Mouse (Mus musculus) intestine, postnatal 0 days (tissue): ENCODE measurements around the gene Nudt8. TPM values are rescaled to one million over a fixed set of nuclear protein-coding genes. Genes with fewer than 3 reads are reported as not detected.

Source experiments
- ATAC-seq: fragments of 200-750 bp; cut with Nextera tagmentation; 2 replicates; pipeline ENCODE4 v1.8.0; 2017; ENCODE audit warnings: mild to moderate bottlenecking, moderate TSS enrichment, moderate library complexity
- H3K27ac ChIP-seq: fragments of 300-500 bp; sonication (generic); 2 replicates; pipeline ENCODE4 v1.5.1; 2014; ENCODE audit warnings: mild to moderate bottlenecking, low read depth, low read length, moderate library complexity
- H3K27me3 ChIP-seq: fragments of 300-500 bp; sonication (generic); replicated peaks from 2 replicates; pipeline ENCODE4 v1.6.1; 2014; ENCODE audit warnings: low read length, mixed read lengths; ENCODE audit not compliant: control insufficient read depth, insufficient read depth
- H3K36me3 ChIP-seq: fragments of 300-500 bp; sonication (generic); 2 replicates; pipeline ENCODE4 v1.6.1; 2014; ENCODE audit warnings: mild to moderate bottlenecking, moderate library complexity; ENCODE audit not compliant: control insufficient read depth, insufficient read depth
- H3K4me1 ChIP-seq: fragments of 300-500 bp; sonication (generic); replicated peaks from 2 replicates; pipeline ENCODE4 v1.6.1; 2014; ENCODE audit warnings: antibody characterized with exemption, low read length, mixed read lengths; ENCODE audit not compliant: control insufficient read depth, insufficient read depth
- H3K4me2 ChIP-seq: fragments of 300-500 bp; sonication (generic); replicated peaks from 2 replicates; pipeline ENCODE4 v1.6.1; 2014; ENCODE audit warnings: low read depth, mild to moderate bottlenecking, moderate library complexity
- H3K4me3 ChIP-seq: fragments of 300-500 bp; sonication (generic); 2 replicates; pipeline ENCODE4 v1.5.1; 2014; ENCODE audit warnings: low read depth, low read length
- H3K9ac ChIP-seq: fragments of 300-500 bp; sonication (generic); 2 replicates; pipeline ENCODE4 v1.6.1; 2014; ENCODE audit warnings: mild to moderate bottlenecking, low read depth, low read length
- H3K9me3 ChIP-seq: fragments of 300-500 bp; sonication (generic); 2 replicates; pipeline ENCODE4 v1.6.1; 2016; ENCODE audit warnings: mixed run types; ENCODE audit not compliant: control insufficient read depth
- CTCF ChIP-seq: sonication (generic); IDR thresholded peaks from 2 replicates; pipeline ENCODE4 v1.5.1; 2016; ENCODE audit warnings: low read depth, mild to moderate bottlenecking, control low read depth, antibody characterized with exemption, moderate library complexity
- WGBS: fragments of 180-500 bp; shearing (Covaris S2); extraction: QIAGEN DNeasy Blood & Tissue Kit; methylation state at CpG from one replicate; pipeline ENCODE4 v1.1.7; 2014; 5-methylcytosine and 5-hydroxymethylcytosine counted together
- polyA plus RNA-seq: library from polyadenylated mRNA; unstranded; fragments of >200 nt; fragmentation: Nextera tagmentation; extraction: Ambion mirVana; gene quantifications from 2 replicates; pipeline ENCODE4 v1.2.1, GENCODE M21; 2015

Gene Nudt8
- polyA plus RNA-seq, 1 experiment from 2014 or later = 31.7 TPM

GRCm38 (mm10) chr19:4003112-4003511 lies 2.7 kb downstream of the Nudt8 start, which contains the start of gene Doc2g:
Gene Doc2g, plus strand, starts transcription at chr19:4003313.
- Histone ChIP-seq H3K4me3 (no peak within 1 kb of the TSS), H3K4me2 (no peak within 1 kb of the TSS), H3K36me3 (peaks cover 29% of the 10 kb centered on the region), H3K9ac (no peak within 1 kb of the TSS), H3K27me3 (no peaks in the 10 kb centered on the region), H3K9me3 (no peaks in the 10 kb centered on the region), H3K27ac (no peak within 1 kb of the TSS), H3K4me1 (peaks cover 7% of the 10 kb centered on the region; the same call in 1 of the 2 replicates)
- no peak for TF ChIP-seq CTCF
- no peak for ATAC-seq
- WGBS = 55% methylated on average over 1 of the region's 1 CpGs

GRCm38 (mm10) chr19:4003641-4004040 lies 3.3 kb downstream of the Nudt8 start:
- peaks cover 35% of the 10 kb centered on the region for H3K36me3 ChIP-seq
- no peak overlapping the region for H3K4me3 ChIP-seq
- TF ChIP-seq CTCF = no peak
- H3K27me3 ChIP-seq = no peaks in the 10 kb centered on the region
- 73% methylated on average over 12 of the region's 12 CpGs for WGBS
- ATAC-seq = no peak
- H3K4me2 ChIP-seq = no peak overlapping the region
- no peak overlapping the region for H3K9ac ChIP-seq
- H3K9me3 ChIP-seq = no peaks in the 10 kb centered on the region
- H3K4me1 ChIP-seq = peaks cover 7% of the 10 kb centered on the region; the same call in 1 of the 2 replicates
- no peak overlapping the region for H3K27ac ChIP-seq

GRCm38 (mm10) chr19:4004331-4004730 lies 4.0 kb downstream of the Nudt8 start:
- 88% methylated on average over 15 of the region's 15 CpGs for WGBS
- peaks cover 6% of the 10 kb centered on the region; the same call in 1 of the 2 replicates for H3K4me1 ChIP-seq

DNA sequence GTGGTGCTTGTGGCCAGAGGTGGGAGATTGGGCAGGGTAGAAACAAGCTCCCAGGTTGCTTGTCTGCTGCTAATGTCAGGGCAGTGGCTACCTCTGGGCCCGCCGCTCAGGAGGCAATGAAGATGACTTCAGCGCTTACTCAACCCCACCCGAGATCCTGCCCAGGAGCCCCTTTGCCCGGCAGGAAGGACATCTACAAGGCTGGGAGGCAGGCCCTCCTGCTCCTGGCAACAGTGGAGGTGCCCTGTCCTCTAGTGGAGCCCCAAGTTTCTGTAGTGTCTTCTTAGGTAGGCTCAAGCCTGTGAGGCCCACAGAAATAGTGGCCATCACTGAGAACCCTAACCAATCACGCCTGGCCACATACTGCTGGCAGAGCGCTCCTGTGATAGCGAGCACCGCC lies 4.7 kb downstream of the Nudt8 start:
- H3K4me3 ChIP-seq = no peak overlapping the region
- 81% methylated on average over 9 of the region's 9 CpGs for WGBS
- H3K27me3 ChIP-seq = no peaks in the 10 kb centered on the region
- H3K36me3 ChIP-seq = peaks cover 49% of the 10 kb centered on the region
- TF ChIP-seq CTCF = no peak
- no peak for ATAC-seq
- H3K9me3 ChIP-seq = no peaks in the 10 kb centered on the region
- H3K9ac ChIP-seq = no peak overlapping the region
- H3K4me1 ChIP-seq = peaks cover 4% of the 10 kb centered on the region; the same call in 1 of the 2 replicates
- H3K4me2 ChIP-seq = no peak overlapping the region
- no peak overlapping the region for H3K27ac ChIP-seq

More at GRCm38 (mm10) chr19:4004331-4004730, 4.0 kb downstream of the Nudt8 start:
- Histone ChIP-seq H3K9ac (no peak overlapping the region), H3K27ac (no peak overlapping the region), H3K36me3 (peaks cover 42% of the 10 kb centered on the region), H3K4me3 (no peak overlapping the region), H3K9me3 (no peaks in the 10 kb centered on the region), H3K4me2 (no peak overlapping the region), H3K27me3 (no peaks in the 10 kb centered on the region)
- no peak for ATAC-seq
- TF ChIP-seq CTCF = no peak

DNA sequence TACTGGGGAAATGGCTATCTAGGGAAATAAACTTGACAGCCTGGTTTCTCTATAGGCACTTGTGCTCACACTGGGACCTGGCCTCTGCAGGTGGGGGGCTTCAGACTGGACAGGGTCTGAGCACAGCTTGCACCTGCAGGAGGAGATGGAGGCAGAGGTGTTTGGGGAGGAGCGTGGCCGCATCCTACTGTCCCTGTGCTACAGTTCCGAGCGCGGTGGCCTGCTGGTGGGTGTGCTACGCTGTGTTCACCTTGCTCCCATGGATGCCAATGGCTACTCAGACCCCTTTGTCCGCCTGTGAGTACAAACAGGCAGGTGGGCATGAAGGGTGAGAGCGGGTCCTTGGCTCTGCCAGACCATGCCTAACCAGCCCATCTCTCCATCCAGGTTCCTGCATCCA lies 5.6 kb downstream of the Nudt8 start:
- no peaks in the 10 kb centered on the region for H3K9me3 ChIP-seq
- TF ChIP-seq CTCF = no peak
- H3K27ac ChIP-seq = no peak overlapping the region
- peaks cover 53% of the 10 kb centered on the region for H3K36me3 ChIP-seq
- H3K9ac ChIP-seq = no peak overlapping the region
- H3K27me3 ChIP-seq = no peaks in the 10 kb centered on the region
- no peak for ATAC-seq
- peaks cover 4% of the 10 kb centered on the region; the same call in 1 of the 2 replicates for H3K4me1 ChIP-seq
- H3K4me3 ChIP-seq = no peak overlapping the region
- no peak overlapping the region for H3K4me2 ChIP-seq
- 94% methylated on average over 8 of the region's 8 CpGs for WGBS

- no peaks in the 10 kb centered on the region for H3K27me3 ChIP-seq
- WGBS = 94% methylated on average over 5 of the region's 5 CpGs
- TF ChIP-seq CTCF = no peak
- no peaks in the 10 kb centered on the region for H3K4me1 ChIP-seq
- H3K36me3 ChIP-seq = peaks cover 44% of the 10 kb centered on the region
- no peak overlapping the region for H3K4me3 ChIP-seq
- no peak overlapping the region for H3K4me2 ChIP-seq
- no peak overlapping the region for H3K9ac ChIP-seq
- H3K9me3 ChIP-seq = no peaks in the 10 kb centered on the region
- H3K27ac ChIP-seq = no peak overlapping the region
- no peak for ATAC-seq
Observed at GRCm38 (mm10) chr19:4011086-4011485, 10.7 kb downstream of the Nudt8 start.
